Mouse (Mus musculus) right cerebral cortex, postnatal 25 days (tissue): ENCODE results near the gene Il11ra1.
"Not testable (repeated sequence)": the region's sequence is repeated elsewhere in the genome, so short reads cannot be mapped to it uniquely, and the experiment has no call there.

Source experiments
- DNase-seq: peaks from one replicate; pipeline ENCODE4 v3.0.0; 2022

The Il11ra1 gene

DNA sequence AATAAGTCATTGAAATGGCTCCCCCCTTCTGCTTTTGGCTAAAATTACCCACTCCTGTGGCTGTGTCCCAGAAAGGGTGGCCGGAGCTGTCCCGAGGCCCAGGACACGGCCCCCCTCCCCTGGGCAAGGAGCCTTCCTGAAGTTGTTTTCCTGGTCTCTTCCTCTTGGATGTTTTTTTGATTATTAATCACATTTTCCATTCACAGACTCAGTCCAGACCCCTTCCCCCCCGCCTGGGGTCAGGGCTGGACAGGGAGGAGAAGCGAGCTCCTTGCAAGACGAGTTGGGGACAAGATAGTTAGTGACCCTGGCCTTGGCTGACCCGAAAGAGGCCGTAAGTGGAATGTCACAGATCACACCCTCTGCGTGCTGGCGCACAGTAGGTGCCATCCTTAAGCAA lies at the start of gene Il11ra1:
TSS of gene Il11ra1 (plus strand) at position 207 of the 400 bp plus-strand sequence.
- DNase-seq = not testable (repeated sequence)

GRCm38 (mm10) chr4:41653296-41653695 lies 46.5 kb upstream of the Il11ra1 start:
- peak; percentile 53 for DNase-seq

DNA sequence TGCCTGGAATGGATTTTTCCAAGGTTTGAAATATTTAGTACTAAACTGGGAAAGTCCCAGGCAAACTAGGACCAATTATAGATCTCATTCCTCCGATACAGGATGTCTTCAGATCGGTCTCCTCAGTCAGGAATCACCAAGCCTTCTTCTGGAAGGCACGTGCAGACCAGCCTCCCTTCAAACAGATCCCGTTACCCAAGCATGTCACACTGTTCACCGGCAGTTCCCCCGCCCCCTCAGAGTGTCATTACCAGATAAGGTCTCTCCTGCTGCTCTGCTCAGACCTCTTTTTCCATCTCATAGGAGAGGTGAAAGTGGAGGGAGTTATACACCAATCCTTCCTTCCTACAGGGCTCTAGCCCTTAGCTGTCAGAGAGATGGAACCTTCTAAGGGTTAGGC lies 46.1 kb upstream of the Il11ra1 start:
- no peak for DNase-seq

- DNase-seq = peak; percentile 34
These were observed 45.6 kb upstream of the Il11ra1 start for GRCm38 (mm10) chr4:41654217-41654616.

- DNase-seq = no peak
These were observed 44.3 kb upstream of the Il11ra1 start for GRCm38 (mm10) chr4:41655525-41655924.

DNA sequence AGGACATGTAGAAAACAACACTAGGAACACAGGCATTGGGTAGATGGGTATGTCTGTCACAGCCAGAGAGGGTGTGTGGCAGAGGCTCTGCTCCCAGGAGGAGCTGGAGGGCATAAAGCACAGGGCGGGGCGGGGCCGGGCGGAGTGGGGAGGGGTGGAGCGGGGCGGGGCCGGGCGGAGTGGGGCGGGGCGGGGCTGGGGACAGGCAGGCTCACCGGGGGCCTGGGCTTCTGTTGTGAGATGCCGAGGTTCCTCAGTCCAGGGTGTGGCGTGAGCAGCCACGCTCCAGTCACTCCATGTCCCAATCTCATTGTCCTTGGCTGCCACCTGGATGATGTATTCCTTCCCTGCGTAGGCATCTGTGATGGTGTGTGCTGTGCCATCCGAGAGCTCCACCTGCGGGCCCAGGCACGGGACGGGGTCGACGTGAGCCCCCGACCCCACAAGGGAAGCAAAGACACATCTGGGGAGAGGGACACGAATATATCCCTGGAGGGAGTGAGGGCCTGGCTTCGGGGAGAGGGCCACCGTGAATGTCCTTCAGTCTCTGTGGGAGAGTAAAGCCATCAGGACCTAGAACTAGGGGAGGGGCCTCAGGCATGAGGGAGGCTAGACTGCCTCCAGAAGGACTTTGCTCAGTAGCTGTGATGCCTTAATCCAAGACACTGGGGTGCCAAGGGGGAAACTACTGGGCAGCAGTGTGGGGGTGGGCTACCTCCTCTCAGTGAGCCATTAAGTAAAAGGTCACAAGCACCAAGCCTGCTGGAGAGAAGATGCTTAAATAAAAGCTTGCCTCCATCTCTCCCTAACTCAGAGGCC lies 41.0 kb upstream of the Il11ra1 start:
- DNase-seq = no peak

GRCm38 (mm10) chr4:41659556-41659955 lies 40.2 kb upstream of the Il11ra1 start:
- DNase-seq = no peak

DNA sequence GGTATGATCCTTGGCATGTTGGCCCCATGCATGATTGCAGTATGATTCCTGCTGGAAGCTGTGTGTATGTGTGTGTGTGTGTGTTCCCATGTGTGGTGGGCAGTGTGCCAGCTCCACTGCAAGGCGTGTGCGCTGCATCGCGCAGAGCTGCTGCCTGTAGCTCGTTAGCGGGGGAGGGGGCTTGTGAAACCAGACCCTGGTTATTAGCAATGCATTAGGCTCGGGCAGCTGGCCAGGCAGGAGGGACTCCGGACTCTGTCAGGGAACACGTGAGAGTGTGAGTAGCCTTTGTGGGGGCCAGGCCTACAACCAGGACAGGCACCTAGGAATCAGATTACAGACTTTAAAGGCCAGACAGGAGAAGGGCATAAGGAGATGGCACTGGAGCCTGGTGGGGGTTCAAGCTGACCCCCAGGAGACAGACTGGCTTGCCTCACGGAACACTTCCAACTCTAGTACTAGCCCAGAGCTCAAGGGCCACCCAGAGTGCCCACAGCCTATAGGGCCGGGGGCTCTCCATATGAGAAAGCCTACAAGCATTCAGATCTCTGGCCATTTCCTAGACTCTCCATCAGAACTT lies 38.8 kb upstream of the Il11ra1 start:
- DNase-seq = no peak

- DNase-seq = no peak
These were observed 37.1 kb upstream of the Il11ra1 start for GRCm38 (mm10) chr4:41662723-41663122.

DNA sequence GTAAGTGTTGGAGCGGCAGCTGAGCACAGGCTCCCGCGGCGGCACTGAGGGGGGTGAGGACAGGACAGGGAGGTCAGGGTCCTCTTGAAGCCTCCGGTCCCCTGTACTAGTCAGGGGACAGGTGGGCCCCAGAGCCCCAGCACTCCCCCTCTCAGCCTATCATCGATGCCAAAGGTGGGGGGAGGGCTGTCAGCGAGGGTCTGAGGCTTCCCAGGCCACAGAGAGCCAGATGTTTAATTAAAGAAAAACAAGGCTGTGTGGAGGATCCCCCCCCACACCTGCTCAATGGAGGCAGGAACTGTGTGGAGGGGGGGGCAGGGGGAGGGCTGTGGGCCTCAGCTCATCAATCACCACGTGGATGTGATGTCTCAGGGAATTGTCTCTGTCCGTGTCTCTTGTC lies 36.2 kb upstream of the Il11ra1 start:
- DNase-seq = no peak

DNA sequence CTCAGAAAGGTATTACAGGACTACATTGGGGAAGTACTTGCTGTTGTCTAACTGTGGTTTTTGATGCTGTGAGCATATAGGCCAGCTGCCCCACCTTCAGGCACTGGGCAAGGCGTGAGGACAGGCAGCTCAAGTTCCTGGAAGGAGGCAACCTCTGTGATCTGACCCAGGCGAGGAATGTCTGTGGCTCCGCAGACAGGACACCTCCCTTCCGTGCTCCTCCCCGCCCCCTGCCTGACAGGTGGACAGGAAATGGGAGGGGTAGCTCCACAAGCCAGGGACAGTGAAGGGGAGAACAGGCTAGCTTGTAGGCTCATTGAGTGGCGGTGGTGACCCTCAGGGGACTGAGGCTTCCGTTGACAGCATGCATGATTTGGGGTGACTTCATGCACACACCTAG lies 35.3 kb upstream of the Il11ra1 start:
- no peak for DNase-seq

DNA sequence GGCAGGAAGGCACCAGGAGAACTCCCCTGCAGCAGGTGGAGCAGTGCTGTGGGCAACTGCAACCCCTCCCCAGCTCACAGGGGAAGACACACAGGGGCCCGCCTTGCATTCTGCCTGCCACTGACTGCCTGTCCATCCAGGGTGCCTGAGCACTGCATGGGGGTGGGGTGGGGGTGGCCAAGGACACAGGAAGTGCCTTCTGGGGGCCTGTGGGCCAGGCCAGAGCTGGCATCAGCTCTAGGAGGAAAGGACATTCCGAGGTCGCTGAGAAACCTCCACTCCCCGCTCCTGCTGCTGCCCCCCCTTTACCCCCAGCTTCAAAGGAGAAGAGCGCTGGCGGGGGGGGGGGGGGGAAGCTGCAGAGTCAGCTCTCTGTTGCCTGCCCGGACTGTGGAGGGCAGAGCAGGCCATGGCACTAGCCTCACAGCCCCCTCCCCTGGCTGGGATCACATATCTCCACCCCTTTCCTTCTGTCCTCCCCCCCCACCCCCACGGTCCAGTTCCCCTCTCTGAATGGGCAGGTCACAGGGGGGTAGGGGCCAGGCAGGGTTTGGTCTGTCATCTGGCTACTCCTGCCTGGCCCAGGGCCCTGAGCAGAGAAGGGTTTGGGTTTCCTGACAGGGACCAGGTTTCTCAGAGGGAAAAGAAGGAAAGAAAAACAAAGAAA lies 34.6 kb upstream of the Il11ra1 start:
- DNase-seq = no peak

GRCm38 (mm10) chr4:41666646-41667045 lies 33.1 kb upstream of the Il11ra1 start:
- DNase-seq = no peak

- DNase-seq = no peak
These were observed 29.0 kb upstream of the Il11ra1 start for GRCm38 (mm10) chr4:41670836-41671235.

GRCm38 (mm10) chr4:41671500-41671899 lies 28.3 kb upstream of the Il11ra1 start:
- no peak for DNase-seq

GRCm38 (mm10) chr4:41671963-41672480 lies 27.8 kb upstream of the Il11ra1 start:
- no peak for DNase-seq

DNA sequence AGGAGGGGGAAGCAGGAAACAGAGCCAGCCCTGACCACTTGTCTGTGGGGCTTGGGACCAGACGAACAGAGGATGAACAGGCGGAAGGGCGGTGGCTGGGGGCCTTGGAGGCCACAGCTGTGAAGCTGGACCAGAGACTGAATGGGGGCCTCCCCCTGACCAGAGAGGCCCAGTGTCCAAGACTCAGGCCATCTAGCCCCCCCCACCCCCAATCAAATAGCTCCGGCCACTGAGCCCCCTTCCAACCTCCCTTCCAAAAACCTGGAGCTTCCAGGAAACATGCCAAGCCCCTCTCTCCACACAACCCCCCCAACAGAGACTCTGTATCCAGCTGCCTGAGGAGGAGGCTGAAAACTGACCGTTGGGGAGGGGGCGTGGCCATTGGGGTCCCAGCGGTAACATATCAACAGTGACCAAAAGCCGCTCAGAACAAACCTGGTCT lies 27.2 kb upstream of the Il11ra1 start:
- DNase-seq = no peak

DNA sequence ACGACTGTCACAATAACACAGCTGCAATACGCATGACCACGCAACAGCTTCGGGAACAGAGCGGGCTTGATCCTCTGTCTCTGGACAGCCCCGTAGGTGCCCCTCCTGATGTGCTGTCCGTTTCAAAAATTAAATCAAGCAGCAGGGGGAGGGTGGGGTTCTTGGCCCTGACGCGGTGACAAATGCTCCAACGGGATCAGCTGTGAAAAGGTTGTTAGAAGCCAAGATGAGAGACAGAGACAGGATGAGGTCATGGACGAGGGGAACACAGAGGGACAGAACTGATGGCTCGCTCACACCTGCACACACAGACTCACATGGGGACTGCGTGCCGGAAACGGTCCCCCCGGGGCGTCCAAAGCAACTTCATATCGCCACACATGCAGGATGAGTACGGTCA lies 26.6 kb upstream of the Il11ra1 start:
- no peak for DNase-seq

GRCm38 (mm10) chr4:41676248-41677005 lies 23.4 kb upstream of the Il11ra1 start:
- DNase-seq = no peak

DNA sequence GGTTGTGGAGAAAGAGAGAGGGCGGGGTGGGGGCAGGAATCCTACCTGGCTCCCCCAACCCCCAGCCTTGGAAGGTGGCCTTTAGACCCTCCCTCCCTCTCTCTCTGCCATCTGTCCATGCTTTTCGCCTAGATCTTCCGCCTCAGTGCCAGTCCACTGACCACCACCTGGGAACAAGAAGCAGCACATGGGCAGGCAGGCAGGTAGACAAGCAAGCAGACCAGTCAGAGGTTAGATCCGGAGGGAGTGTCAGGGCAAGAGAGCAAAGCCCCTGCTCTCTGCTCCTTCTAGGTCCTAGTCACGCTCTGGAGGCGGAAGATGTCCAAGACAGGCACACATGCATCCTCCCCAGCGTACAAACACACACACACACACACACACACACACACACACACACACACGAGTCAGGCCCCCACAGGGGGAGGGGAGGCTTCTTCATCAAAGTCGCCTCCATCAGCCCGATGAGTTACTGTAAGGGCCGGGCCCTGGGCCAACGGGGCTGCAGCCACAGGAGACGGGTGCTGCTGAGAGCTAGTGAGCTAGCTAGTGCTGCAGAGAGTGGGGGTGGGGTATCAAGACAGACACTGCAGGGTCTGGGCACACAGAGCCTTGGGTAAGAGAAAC lies 22.7 kb upstream of the Il11ra1 start:
- no peak for DNase-seq

DNA sequence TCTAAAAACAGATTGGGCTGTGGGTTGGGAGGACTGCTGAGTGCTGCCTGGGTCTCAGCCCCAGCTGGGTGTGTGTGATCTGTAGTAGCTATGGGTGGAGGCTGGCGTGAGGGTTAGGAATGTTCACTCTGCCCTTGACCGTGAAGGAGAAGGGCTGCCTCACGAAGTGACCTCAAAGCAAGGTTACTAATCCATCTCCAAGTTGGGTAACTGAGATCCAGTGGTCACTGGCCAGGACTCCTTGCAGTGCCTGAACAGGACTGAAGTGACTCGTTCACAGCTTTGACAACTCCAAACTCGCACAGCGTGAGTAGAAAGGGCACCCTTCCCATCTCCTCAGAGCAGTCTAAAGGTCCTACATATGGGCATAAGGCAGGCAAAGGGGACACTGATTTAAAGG lies 20.9 kb upstream of the Il11ra1 start:
- no peak for DNase-seq

- no peak for DNase-seq
These were observed 20.5 kb upstream of the Il11ra1 start for GRCm38 (mm10) chr4:41679291-41679690.

DNA sequence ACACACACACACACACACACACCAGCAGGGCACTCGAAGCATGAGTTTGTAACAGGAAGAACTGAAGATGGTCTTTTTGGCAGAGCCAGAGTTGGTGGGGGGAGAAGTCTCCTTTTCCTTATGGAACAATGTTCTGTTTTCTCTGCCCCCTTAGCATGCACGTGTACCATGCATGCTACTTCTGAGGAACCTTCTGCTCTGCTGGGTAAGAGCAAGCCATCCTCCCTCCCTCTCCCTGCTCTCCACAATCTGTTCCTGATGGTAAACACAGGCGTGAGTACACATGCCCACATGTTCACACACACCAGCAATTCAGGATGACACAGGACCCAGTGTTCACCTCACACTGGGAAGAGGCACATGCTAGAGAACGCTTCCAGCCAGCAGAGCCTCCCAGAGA lies 18.6 kb upstream of the Il11ra1 start:
- DNase-seq = no peak
